Mouse (Mus musculus) MEL (cell line): ENCODE measurements around the gene Tdrkh. TPM values are rescaled to one million over a fixed set of nuclear protein-coding genes. Genes with fewer than 3 reads are reported as not detected.

Experiments
- DNase-seq: peaks from one replicate; pipeline ENCODE4 v3.0.0; 2011; ENCODE audit warnings: low read depth, low spot score
- H3K27ac ChIP-seq: 2 replicates; pipeline ENCODE4 v1.5.1; 2012; ENCODE audit warnings: low read depth, mild to moderate bottlenecking, control low read depth, low read length, moderate library complexity; ENCODE audit not compliant: control insufficient read depth
- H3K27me3 ChIP-seq, 2 experiments: fragments of 150-350 bp in 1 of 2; sonication (generic) in 1 of 2; 2 replicates each; pipeline ENCODE4 v1.6.1; 2012; ENCODE audit warnings: low read length in 2 of 2, mild to moderate bottlenecking in 2 of 2, improper control_type of control experiment in 1 of 2, moderate library complexity in 1 of 2; ENCODE audit not compliant: insufficient read depth in 2 of 2, control insufficient read depth in 1 of 2
- H3K36me3 ChIP-seq, 2 experiments: 2 replicates each; pipeline ENCODE4 v1.6.1; 2012 to 2014; ENCODE audit warnings: low read length in 2 of 2, improper control_type of control experiment in 1 of 2, inconsistent platforms in 1 of 2, mild to moderate bottlenecking in 1 of 2; ENCODE audit not compliant: insufficient read depth in 2 of 2, control insufficient read depth in 1 of 2
- H3K4me1 ChIP-seq, 2 experiments: fragments of 150-350 bp in 1 of 2; sonication (generic) in 1 of 2; 2 replicates each; pipeline ENCODE4 v1.6.1; 2012; ENCODE audit warnings: low read length in 2 of 2, improper control_type of control experiment in 1 of 2, mild to moderate bottlenecking in 1 of 2; ENCODE audit not compliant: insufficient read depth in 2 of 2, control insufficient read depth in 1 of 2
- H3K4me3 ChIP-seq, 2 experiments: fragments of 150-350 bp in 1 of 2; sonication (generic) in 1 of 2; 2 replicates each; pipeline ENCODE4 v1.5.1; 2012; ENCODE audit warnings: low read depth in 2 of 2, low read length in 2 of 2, mild to moderate bottlenecking in 2 of 2, moderate library complexity in 2 of 2, control low read depth in 1 of 2, improper control_type of control experiment in 1 of 2; ENCODE audit not compliant: control insufficient read depth in 1 of 2, insufficient read depth in 1 of 2
- H3K79me2 ChIP-seq: 2 replicates; pipeline ENCODE4 v1.6.1; 2012; ENCODE audit warnings: mild to moderate bottlenecking, low read length, moderate library complexity; ENCODE audit not compliant: control insufficient read depth, poor library complexity, insufficient read depth
- H3K9ac ChIP-seq: 2 replicates; pipeline ENCODE4 v1.6.1; 2012; ENCODE audit warnings: low read depth, mild to moderate bottlenecking, control low read depth, low read length, moderate library complexity; ENCODE audit not compliant: control insufficient read depth, poor library complexity, severe bottlenecking
- H3K9me3 ChIP-seq: fragments of 150-350 bp; sonication (generic); replicated peaks from 2 replicates; pipeline ENCODE4 v1.6.1; 2012; ENCODE audit warnings: mild to moderate bottlenecking, low read length, improper control_type of control experiment, moderate library complexity; ENCODE audit not compliant: insufficient read depth
- BHLHE40 ChIP-seq: IDR thresholded peaks from 2 replicates; pipeline ENCODE4 v1.6.1; 2012; ENCODE audit warnings: low read depth, mild to moderate bottlenecking, inconsistent platforms, low read length, improper control_type of control experiment, borderline replicate concordance
- HCFC1 ChIP-seq: IDR thresholded peaks from 2 replicates; pipeline ENCODE4 v1.6.1; 2012; ENCODE audit warnings: low read depth, mild to moderate bottlenecking, inconsistent platforms, low read length, improper control_type of control experiment, moderate library complexity
- MAFK ChIP-seq: IDR thresholded peaks from 2 replicates; pipeline ENCODE4 v1.6.1; 2011; ENCODE audit warnings: low read depth, mild to moderate bottlenecking, low read length, improper control_type of control experiment, borderline replicate concordance
- MAX ChIP-seq: IDR thresholded peaks from 2 replicates; pipeline ENCODE4 v1.6.1; 2011; ENCODE audit warnings: low read length, improper control_type of control experiment
- MXI1 ChIP-seq: IDR thresholded peaks from 2 replicates; pipeline ENCODE4 v1.6.1; 2011; ENCODE audit warnings: mild to moderate bottlenecking, low read depth, low read length, improper control_type of control experiment
- NELFE ChIP-seq: IDR thresholded peaks from 2 replicates; pipeline ENCODE4 v1.6.1; 2011; ENCODE audit warnings: low read depth, low read length, improper control_type of control experiment
- TAL1 ChIP-seq: IDR thresholded peaks from 2 replicates; pipeline ENCODE4 v1.6.1; 2012; ENCODE audit warnings: mild to moderate bottlenecking, inconsistent platforms, low read length, moderate library complexity, mixed read lengths
- TCF12 ChIP-seq: IDR thresholded peaks from 2 replicates; pipeline ENCODE4 v1.6.1; 2014; ENCODE audit warnings: low read depth, mild to moderate bottlenecking, inconsistent platforms, low read length, improper control_type of control experiment, moderate library complexity
- ZC3H11A ChIP-seq: IDR thresholded peaks from 2 replicates; pipeline ENCODE4 v1.6.1; 2012; ENCODE audit warnings: low read depth, mild to moderate bottlenecking, inconsistent platforms, low read length, improper control_type of control experiment
- ZNF384 ChIP-seq: IDR thresholded peaks from 2 replicates; pipeline ENCODE4 v1.6.1; 2012; ENCODE audit warnings: low read depth, mild to moderate bottlenecking, inconsistent platforms, low read length, improper control_type of control experiment
- polyA plus RNA-seq, 2 experiments: library from polyadenylated mRNA; stranded (reverse) in 1 of 2; unstranded in 1 of 2; fragments of >175 nt in 1 of 2; fragments of >200 nt in 1 of 2; gene quantifications; 2 replicates each; pipeline versions ENCODE4 v1.2.1 to v1.2.4; 2012; ENCODE audit warnings: low replicate concordance in 2 of 2, low read depth in 1 of 2; ENCODE audit not compliant: insufficient read length in 2 of 2, insufficient read depth in 1 of 2, missing spikeins in 1 of 2
- total RNA-seq: library from RNA; depleted of rRNA; stranded (reverse); fragments of 300-350 nt; gene quantifications from 2 replicates; pipeline ENCODE4 v1.2.3, GENCODE M21; 2012; rRNA removed

Tdrkh gene
- total and polyA plus RNA-seq, 3 experiments: not detected

GRCm38 (mm10) chr3:94482764-94483385 lies 69.8 kb downstream of the Tdrkh start (continued):
- no peak for TF ChIP-seq ZC3H11A
- no peak for TF ChIP-seq BHLHE40
- TF ChIP-seq ZNF384: no peak
- TF ChIP-seq, all 39 proteins: peak for 12

GRCm38 (mm10) chr3:94483790-94484439 lies 70.8 kb downstream of the Tdrkh start:
- TF ChIP-seq MAFK: no peak
- TF ChIP-seq NELFE: no peak
- no peak for TF ChIP-seq MXI1
- TF ChIP-seq TCF12: no peak
- TF ChIP-seq MAX: no peak
- TF ChIP-seq TAL1: no peak
- TF ChIP-seq HCFC1: no peak
- Histone ChIP-seq H3K9me3 (no peaks in the 10 kb centered on the region), H3K27me3 (no peaks in the 10 kb centered on the region), H3K9ac (no peak overlapping the region), H3K36me3 (peaks cover 0 to 13% of the 10 kb centered on the region in 2 experiments; a peak in 2 of 4 replicates), H3K27ac (no peak overlapping the region), H3K4me3 (no peak overlapping the region), H3K4me1 (peaks cover 3 to 32% of the 10 kb centered on the region in 2 experiments; a peak in 3 of 4 replicates), H3K79me2 (no peaks in the 10 kb centered on the region)
- DNase-seq: no peak

Other genes starting within 250 kb of the Tdrkh start
- not detected in 2 replicates for gene Gm10696, start 235.1 kb upstream of the Tdrkh start, total RNA-seq
- gene Gm10696, start 235.1 kb upstream of the Tdrkh start, polyA plus RNA-seq: not detected
- not detected in 2 replicates for gene Gm5286, start 216.6 kb upstream of the Tdrkh start, total RNA-seq
- not detected for gene Gm5286, start 216.6 kb upstream of the Tdrkh start, polyA plus RNA-seq
- gene Gm4778, start 149.2 kb upstream of the Tdrkh start, total RNA-seq: not detected in 2 replicates
- not detected for gene Gm4778, start 149.2 kb upstream of the Tdrkh start, polyA plus RNA-seq
- gene Them4, start 103.2 kb upstream of the Tdrkh start, total RNA-seq: 0.81 and 0.95 TPM in 2 replicates
- gene Them4, start 103.2 kb upstream of the Tdrkh start, polyA plus RNA-seq: 1 to 10 TPM in 1 of 2 experiments, not detected in 1; 1.4 TPM
- gene Them5, start 71.2 kb upstream of the Tdrkh start, total RNA-seq: not detected in 2 replicates
- gene Them5, start 71.2 kb upstream of the Tdrkh start, polyA plus RNA-seq: not detected
- gene C2cd4d, start 50.8 kb upstream of the Tdrkh start, total RNA-seq: not detected in 2 replicates
- not detected for gene C2cd4d, start 50.8 kb upstream of the Tdrkh start, polyA plus RNA-seq
- not detected in 2 replicates for gene Rorc, start 40.5 kb upstream of the Tdrkh start, total RNA-seq
- gene Rorc, start 40.5 kb upstream of the Tdrkh start, polyA plus RNA-seq: not detected
- gene Lingo4, start 14.8 kb upstream of the Tdrkh start, total RNA-seq: not detected in 2 replicates
- gene Lingo4, start 14.8 kb upstream of the Tdrkh start, polyA plus RNA-seq: not detected
- gene Mrpl9, start 30.0 kb downstream of the Tdrkh start, total RNA-seq: 208 and 215 TPM in 2 replicates
- gene Mrpl9, start 30.0 kb downstream of the Tdrkh start, polyA plus RNA-seq: 100 to 1,000 TPM in 1 of 2 experiments, not detected in 1; 191 TPM
- 0.59 and 0.89 TPM in 2 replicates for gene Oaz3, start 30.6 kb downstream of the Tdrkh start, total RNA-seq
- gene Oaz3, start 30.6 kb downstream of the Tdrkh start, polyA plus RNA-seq: under 1 TPM in 1 of 2 experiments, not detected in 1; 0.91 TPM
- gene Celf3, start 65.0 kb downstream of the Tdrkh start, total RNA-seq: 0.07 and 0.23 TPM in 2 replicates
- gene Celf3, start 65.0 kb downstream of the Tdrkh start, polyA plus RNA-seq: under 1 TPM in 1 of 2 experiments, not detected in 1; 0.31 TPM
- not detected in 2 replicates for gene Riiad1, start 67.1 kb downstream of the Tdrkh start, total RNA-seq
- gene Riiad1, start 67.1 kb downstream of the Tdrkh start, polyA plus RNA-seq: under 1 TPM in 1 of 2 experiments, not detected in 1; 0.64 TPM
- gene Snx27, start 169.4 kb downstream of the Tdrkh start, total RNA-seq: 36.9 and 38.5 TPM in 2 replicates
- 100 to 1,000 TPM in 1 of 2 experiments, 10 to 100 TPM in 1; 45.4 to 123 TPM for gene Snx27, start 169.4 kb downstream of the Tdrkh start, polyA plus RNA-seq
- not detected in 2 replicates for gene Gm10972, start 229.8 kb downstream of the Tdrkh start, total RNA-seq
- gene Gm10972, start 229.8 kb downstream of the Tdrkh start, polyA plus RNA-seq: not detected
- 4.8 and 6.6 TPM in 2 replicates for gene Tuft1, start 245.6 kb downstream of the Tdrkh start, total RNA-seq
- gene Tuft1, start 245.6 kb downstream of the Tdrkh start, polyA plus RNA-seq: 10 to 100 TPM in 1 of 2 experiments, not detected in 1; 13.5 TPM